Mouse (Mus musculus) adrenal gland, postnatal 10 days (tissue): ENCODE measurements at regions not wholly inside any gene's neighbourhood (a gene's known extent, or its start where the extent isn't known, plus 50 kb on each side); places are given as distances from the start of the nearest gene placed in this dataset.
A peak's percentile ranks its signal among the peaks of the same experiment; 100 is the strongest.

ENCODE experiments used
- DNase-seq: peaks from one replicate; pipeline ENCODE4 v3.0.0; 2021; ENCODE audit warnings: mixed read lengths

GRCm38 (mm10) chr1:153962161-153962720, 62.2 kb upstream of the Teddm2 start:
- DNase-seq: no peak

- DNase-seq: no peak
Observed at GRCm38 (mm10) chr1:153963744-153964342, 63.8 kb upstream of the Teddm2 start.

GRCm38 (mm10) chr1:153969401-153969800, 69.4 kb upstream of the Teddm2 start:
- no peak for DNase-seq

- peak; percentile 19 for DNase-seq
Observed at GRCm38 (mm10) chr1:153974300-153974699, 74.3 kb upstream of the Teddm2 start.

GRCm38 (mm10) chr1:153977963-153978726, 78.1 kb upstream of the Teddm2 start:
- no peak for DNase-seq

GRCm38 (mm10) chr1:153980886-153981285, 80.9 kb upstream of the Teddm2 start:
- peak; percentile 10 for DNase-seq

GRCm38 (mm10) chr1:153985595-153985994, 85.6 kb upstream of the Teddm2 start:
- DNase-seq: no peak

- no peak for DNase-seq
Observed at GRCm38 (mm10) chr1:153986632-153987031, 86.6 kb upstream of the Teddm2 start.

- no peak for DNase-seq
Observed at GRCm38 (mm10) chr1:153988297-153988696, 88.3 kb upstream of the Teddm2 start.

GRCm38 (mm10) chr1:153990651-153991435, 90.8 kb upstream of the Teddm2 start:
- DNase-seq: peak; percentile 38

- no peak for DNase-seq
Observed at GRCm38 (mm10) chr1:153992466-153992865, 92.4 kb upstream of the Teddm2 start.

- DNase-seq: no peak
Observed at GRCm38 (mm10) chr1:153994871-153995270, 94.8 kb upstream of the Teddm2 start.

- DNase-seq: no peak
Observed at GRCm38 (mm10) chr1:153997201-153998181, 97.5 kb upstream of the Teddm2 start.

GRCm38 (mm10) chr1:153999776-154000175, 99.7 kb upstream of the Teddm2 start:
- DNase-seq: no peak

- no peak for DNase-seq
Observed at GRCm38 (mm10) chr1:154003669-154004068, 103.6 kb upstream of the Teddm2 start.

GRCm38 (mm10) chr1:154004647-154005046, 104.6 kb upstream of the Teddm2 start:
- no peak for DNase-seq

- DNase-seq: no peak
Observed at GRCm38 (mm10) chr1:154006055-154006454, 106.0 kb upstream of the Teddm2 start.

- DNase-seq: no peak
Observed at GRCm38 (mm10) chr1:154007440-154007839, 107.4 kb upstream of the Teddm2 start.

- no peak for DNase-seq
Observed at GRCm38 (mm10) chr1:154008593-154009310, 108.7 kb upstream of the Teddm2 start.

GRCm38 (mm10) chr1:154010681-154011080, 110.7 kb upstream of the Teddm2 start:
- DNase-seq: no peak

- no peak for DNase-seq
Observed at GRCm38 (mm10) chr1:154016516-154016915, 116.5 kb upstream of the Teddm2 start.
